Mouse (Mus musculus): ENCODE data around the gene Cdh11. TPM values are rescaled to one million over a fixed set of nuclear protein-coding genes. Genes with fewer than 3 reads are reported as not detected.

Cdh11 gene
- 1.6 and 4.1 TPM in 2 replicates for polyA plus RNA-seq (2012; rRNA removed)

- Histone ChIP-seq H3K4me1 (ENCODE audit: control insufficient read depth, insufficient read depth, insufficient read length, low read length) (no peaks in the 10 kb centered on the region), H3K27ac (ENCODE audit: insufficient read depth, low read depth, low read length) (peak within 1 kb of the TSS; percentile 46), H3K27me3 (ENCODE audit: control insufficient read depth, insufficient read depth, low read length) (peaks cover 20% of the 10 kb centered on the region), H3K36me3 (ENCODE audit: control insufficient read depth, insufficient read depth, low read length) (no peaks in the 10 kb centered on the region), H3K4me3 (ENCODE audit: low read depth, low read length) (peak within 1 kb of the TSS; percentile 64)
- TF ChIP-seq CTCF (IDR thresholded peaks at IDR 0.05; ENCODE audit: extremely low read depth, insufficient read length, insufficient replicate concordance, low read depth, low read length), result no peak
- no peak for TF ChIP-seq POLR2A (IDR thresholded peaks at IDR 0.05; ENCODE audit: low read depth, low read length)
- 8% methylated on average over 23 of the region's 23 CpGs for WGBS
Measured at GRCm38 (mm10) chr8:102785592-102786416, at the start of gene Cdh11. Gene Cdh11 (minus strand): TSS chr8:102785642.

DNA sequence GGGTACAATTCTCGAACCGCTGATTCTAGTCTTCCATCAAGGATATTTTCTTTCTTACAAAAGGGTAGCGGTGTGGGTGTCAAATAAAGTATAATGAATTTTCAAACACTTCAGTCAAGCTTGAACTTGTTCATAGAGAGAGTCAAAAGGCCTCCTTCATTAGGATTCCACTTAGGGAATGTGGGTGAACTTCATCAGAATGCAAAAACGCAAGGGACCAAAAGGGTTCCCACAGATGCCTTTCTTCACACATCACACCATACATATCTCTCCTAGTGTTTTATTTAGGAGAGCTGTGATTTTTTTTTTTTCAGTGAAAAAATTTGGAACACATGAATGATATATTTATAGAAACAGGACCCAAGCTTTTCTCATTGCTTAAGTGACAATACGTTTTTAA is 28.5 kb upstream of the Cdh11 start:
- 84% methylated on average over 5 of the region's 5 CpGs for WGBS
- Histone ChIP-seq H3K36me3 (ENCODE audit: control insufficient read depth, insufficient read depth, low read length) (no peaks in the 10 kb centered on the region), H3K27ac (ENCODE audit: insufficient read depth, low read depth, low read length) (no peak overlapping the region), H3K4me1 (ENCODE audit: control insufficient read depth, insufficient read depth, insufficient read length, low read length) (no peaks in the 10 kb centered on the region), H3K27me3 (ENCODE audit: control insufficient read depth, insufficient read depth, low read length) (no peaks in the 10 kb centered on the region), H3K4me3 (ENCODE audit: low read depth, low read length) (no peak overlapping the region)
- TF ChIP-seq CTCF (IDR thresholded peaks at IDR 0.05; ENCODE audit: extremely low read depth, insufficient read length, insufficient replicate concordance, low read depth, low read length) (no peak), POLR2A (IDR thresholded peaks at IDR 0.05; ENCODE audit: low read depth, low read length) (no peak)

- TF ChIP-seq POLR2A (IDR thresholded peaks at IDR 0.05; ENCODE audit: low read depth, low read length) (no peak), CTCF (IDR thresholded peaks at IDR 0.05; ENCODE audit: extremely low read depth, insufficient read length, insufficient replicate concordance, low read depth, low read length) (no peak)
- 23% methylated on average over 4 of the region's 4 CpGs for WGBS
- Histone ChIP-seq H3K36me3 (ENCODE audit: control insufficient read depth, insufficient read depth, low read length) (no peaks in the 10 kb centered on the region), H3K27ac (ENCODE audit: insufficient read depth, low read depth, low read length) (no peak overlapping the region), H3K4me1 (ENCODE audit: control insufficient read depth, insufficient read depth, insufficient read length, low read length) (no peaks in the 10 kb centered on the region), H3K4me3 (ENCODE audit: low read depth, low read length) (no peak overlapping the region), H3K27me3 (ENCODE audit: control insufficient read depth, insufficient read depth, low read length) (peaks cover 2% of the 10 kb centered on the region; the same call in 1 of the 2 replicates)
Measured at GRCm38 (mm10) chr8:102790303-102790702, 4.9 kb upstream of the Cdh11 start.

- Histone ChIP-seq H3K27me3 (ENCODE audit: control insufficient read depth, insufficient read depth, low read length) (peaks cover 20% of the 10 kb centered on the region), H3K27ac (ENCODE audit: insufficient read depth, low read depth, low read length) (no peak overlapping the region), H3K36me3 (ENCODE audit: control insufficient read depth, insufficient read depth, low read length) (no peaks in the 10 kb centered on the region), H3K4me1 (ENCODE audit: control insufficient read depth, insufficient read depth, insufficient read length, low read length) (no peaks in the 10 kb centered on the region), H3K4me3 (ENCODE audit: low read depth, low read length) (peak overlapping the region; percentile 32)
- WGBS, result 8% methylated on average over 31 of the region's 31 CpGs
- TF ChIP-seq CTCF (IDR thresholded peaks at IDR 0.05; ENCODE audit: extremely low read depth, insufficient read length, insufficient replicate concordance, low read depth, low read length), result no peak
- TF ChIP-seq POLR2A (IDR thresholded peaks at IDR 0.05; ENCODE audit: low read depth, low read length), result no peak
Measured at GRCm38 (mm10) chr8:102786467-102787360, 1.3 kb upstream of the Cdh11 start.

DNA sequence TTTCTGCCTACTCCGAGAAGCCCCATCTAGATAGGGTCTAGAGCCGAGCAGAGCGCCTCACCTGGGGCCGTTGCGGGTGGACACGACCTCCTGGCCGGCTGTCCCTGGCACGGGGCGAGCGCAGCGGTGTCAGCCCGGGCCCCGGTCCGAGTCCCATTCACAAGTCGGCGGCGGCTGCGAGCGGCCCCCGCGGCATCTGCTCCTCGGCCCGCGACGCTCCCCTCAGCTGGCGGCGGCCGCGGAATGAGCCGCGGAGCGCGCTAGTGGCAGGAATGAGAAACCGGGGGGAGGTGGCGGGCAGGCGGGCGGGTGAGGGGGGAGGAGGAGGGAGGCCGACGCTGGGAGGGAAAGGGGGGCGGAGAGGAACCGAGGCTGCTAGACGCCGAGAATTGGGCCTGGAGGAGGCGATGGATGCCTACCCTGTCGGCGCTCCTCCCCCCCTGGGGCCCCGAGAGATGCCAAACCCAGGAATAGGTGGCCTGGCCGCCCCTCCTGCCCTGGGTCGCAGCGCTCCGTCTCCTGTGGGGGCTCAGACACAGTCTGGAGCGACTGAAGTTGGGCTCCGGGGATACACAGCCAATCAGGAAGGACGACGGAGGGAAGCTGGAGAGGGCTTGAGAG is 497 bp downstream of the Cdh11 start:
- peak overlapping the region; percentile 64 for H3K4me3 ChIP-seq (ENCODE audit: low read depth, low read length)
- peaks cover 20% of the 10 kb centered on the region for H3K27me3 ChIP-seq (ENCODE audit: control insufficient read depth, insufficient read depth, low read length)
- H3K36me3 ChIP-seq (ENCODE audit: control insufficient read depth, insufficient read depth, low read length), result no peaks in the 10 kb centered on the region
- WGBS, result 1% methylated on average over 46 of the region's 55 CpGs
- no peaks in the 10 kb centered on the region for H3K4me1 ChIP-seq (ENCODE audit: control insufficient read depth, insufficient read depth, insufficient read length, low read length)
- TF ChIP-seq POLR2A (IDR thresholded peaks at IDR 0.05; ENCODE audit: low read depth, low read length), result no peak; the same call in 1 of the 2 replicates
- no peak for TF ChIP-seq CTCF (IDR thresholded peaks at IDR 0.05; ENCODE audit: extremely low read depth, insufficient read length, insufficient replicate concordance, low read depth, low read length)
- peak overlapping the region; percentile 46; the same call in 1 of the 2 replicates for H3K27ac ChIP-seq (ENCODE audit: insufficient read depth, low read depth, low read length)

- peak overlapping the region; percentile 46 for H3K27ac ChIP-seq (ENCODE audit: insufficient read depth, low read depth, low read length)
- WGBS, result 3% methylated on average over 42 of the region's 42 CpGs
- H3K36me3 ChIP-seq (ENCODE audit: control insufficient read depth, insufficient read depth, low read length), result no peaks in the 10 kb centered on the region
- peaks cover 20% of the 10 kb centered on the region for H3K27me3 ChIP-seq (ENCODE audit: control insufficient read depth, insufficient read depth, low read length)
- peak overlapping the region; percentile 64 for H3K4me3 ChIP-seq (ENCODE audit: low read depth, low read length)
- no peak for TF ChIP-seq CTCF (IDR thresholded peaks at IDR 0.05; ENCODE audit: extremely low read depth, insufficient read length, insufficient replicate concordance, low read depth, low read length)
- TF ChIP-seq POLR2A (IDR thresholded peaks at IDR 0.05; ENCODE audit: low read depth, low read length), result no peak
- H3K4me1 ChIP-seq (ENCODE audit: control insufficient read depth, insufficient read depth, insufficient read length, low read length), result no peaks in the 10 kb centered on the region
Measured at GRCm38 (mm10) chr8:102783821-102784591, 1.4 kb downstream of the Cdh11 start.

Measured in small intestine, adult 2 months (tissue).